Mouse (Mus musculus): Measurements from ENCODE around the gene Ormdl3. TPM values are rescaled to one million over a fixed set of nuclear protein-coding genes. Genes with fewer than 3 reads are reported as not detected.
"Not testable (repeated sequence)": the region's sequence is repeated elsewhere in the genome, so short reads cannot be mapped to it uniquely, and the experiment has no call there.

Gene Ormdl3
- polyA plus RNA-seq (2011; ENCODE audit: insufficient read length, low read depth, missing spikeins) = 47.7 and 51.9 TPM in 2 replicates

DNA sequence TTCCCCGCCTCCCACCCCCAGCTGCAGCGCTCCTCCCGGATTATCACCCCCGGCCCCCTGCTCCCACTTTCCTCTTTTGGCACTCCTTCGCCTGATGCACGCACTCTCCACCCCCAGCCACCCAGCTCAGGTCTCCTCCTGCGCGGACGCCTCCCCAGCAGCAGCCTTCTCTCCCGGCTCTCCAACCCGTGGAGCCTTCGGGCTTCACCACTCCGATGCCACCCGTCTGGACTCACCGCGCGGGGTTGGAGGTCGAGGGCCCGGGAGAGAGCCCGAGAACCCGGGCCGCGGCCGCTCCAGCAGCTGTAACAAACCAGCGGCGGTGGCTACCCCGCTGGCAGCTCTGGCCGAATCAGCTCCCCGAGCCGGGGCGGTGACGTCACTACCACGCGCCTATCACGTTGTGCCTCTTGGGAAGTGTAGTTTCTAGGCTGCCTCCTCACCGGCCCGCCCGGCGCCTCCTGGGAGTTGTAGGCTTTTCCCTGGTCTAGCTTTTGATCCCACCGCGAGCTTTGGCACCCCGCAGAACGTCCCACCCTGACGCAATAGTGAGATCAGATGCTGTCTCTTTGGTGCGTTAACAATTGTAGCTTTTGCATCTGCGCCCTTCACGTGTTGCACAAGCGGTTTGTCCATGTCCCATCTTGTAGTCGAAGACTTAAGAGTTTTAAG lies at the start of gene Ormdl3:
Ormdl3 (minus strand) TSS at position 477 of the 672 bp plus-strand sequence.
- peak within 1 kb of the TSS; percentile 86 for H3K4me3 ChIP-seq (ENCODE audit: insufficient read depth, low read length)
- peaks cover 19% of the 10 kb centered on the region for H3K4me1 ChIP-seq (ENCODE audit: control insufficient read depth, insufficient read depth, low read length)
- H3K27ac ChIP-seq (ENCODE audit: insufficient read depth, low read length) = peak within 1 kb of the TSS; percentile 39
- TF ChIP-seq CTCF (IDR thresholded peaks at IDR 0.05; ENCODE audit: borderline replicate concordance, insufficient read depth, low read length) (no peak), POLR2A (IDR thresholded peaks at IDR 0.05; ENCODE audit: low read depth, low read length) (peak; percentile 68)

DNA sequence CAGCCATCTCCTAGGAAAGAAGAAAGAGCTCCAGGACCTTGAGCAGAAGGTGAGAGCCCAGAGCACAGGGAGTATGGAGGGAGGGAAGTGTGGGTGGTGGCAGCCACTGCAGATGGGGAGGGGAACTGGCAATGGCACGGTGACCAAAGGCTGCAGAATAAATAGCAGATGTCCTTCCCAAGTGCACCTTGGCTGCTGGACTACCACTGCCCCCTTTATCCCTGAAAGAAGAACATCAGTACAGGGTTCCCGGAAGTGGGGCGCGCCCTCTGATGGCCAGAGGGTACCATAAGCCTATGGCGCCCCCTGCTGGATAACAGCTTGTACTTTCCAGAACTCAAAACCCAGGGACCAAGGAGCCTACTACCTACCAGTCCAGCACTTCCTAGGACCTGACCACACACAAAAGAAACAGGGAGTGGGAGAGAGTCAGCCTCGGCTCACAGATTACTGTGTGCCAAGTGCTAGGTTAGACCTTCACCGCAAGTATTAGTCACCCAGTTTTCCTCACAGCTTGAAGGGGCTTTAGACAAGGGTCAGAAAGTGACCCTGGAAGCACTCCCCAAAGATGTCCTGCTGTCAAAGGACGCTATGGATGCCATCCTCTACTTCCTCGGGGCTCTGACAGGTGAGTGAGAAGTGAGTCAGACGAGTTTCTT lies 48.3 kb upstream of the Ormdl3 start:
- H3K27ac ChIP-seq (ENCODE audit: insufficient read depth, low read length); H3K4me1 ChIP-seq (ENCODE audit: control insufficient read depth, insufficient read depth, low read length); H3K4me3 ChIP-seq (ENCODE audit: insufficient read depth, low read length): not testable (repeated sequence)

DNA sequence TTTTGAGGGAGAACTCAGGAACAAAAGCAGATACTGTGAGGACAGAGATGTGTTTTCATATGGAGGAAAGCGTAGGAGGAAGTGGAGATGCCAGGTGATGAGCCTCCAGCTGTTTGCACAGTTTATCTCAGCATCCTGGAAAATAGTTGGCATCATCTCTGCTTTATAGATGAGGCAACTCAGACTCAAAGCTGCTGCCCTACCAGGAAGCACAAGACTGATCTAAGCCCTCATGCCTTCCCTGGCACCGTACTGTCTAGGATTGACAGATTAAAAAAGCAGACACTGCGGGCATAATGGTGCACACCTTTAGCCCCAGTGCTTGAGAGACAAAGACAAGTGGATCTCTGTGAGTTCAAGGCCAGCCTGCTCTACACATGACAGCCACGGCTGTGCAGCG lies 43.5 kb upstream of the Ormdl3 start:
- no peak overlapping the region for H3K27ac ChIP-seq (ENCODE audit: insufficient read depth, low read length)
- TF ChIP-seq POLR2A (IDR thresholded peaks at IDR 0.05; ENCODE audit: low read depth, low read length) (no peak), CTCF (IDR thresholded peaks at IDR 0.05; ENCODE audit: borderline replicate concordance, insufficient read depth, low read length) (no peak)
- H3K4me1 ChIP-seq (ENCODE audit: control insufficient read depth, insufficient read depth, low read length) = no peaks in the 10 kb centered on the region
- no peak overlapping the region for H3K4me3 ChIP-seq (ENCODE audit: insufficient read depth, low read length)

DNA sequence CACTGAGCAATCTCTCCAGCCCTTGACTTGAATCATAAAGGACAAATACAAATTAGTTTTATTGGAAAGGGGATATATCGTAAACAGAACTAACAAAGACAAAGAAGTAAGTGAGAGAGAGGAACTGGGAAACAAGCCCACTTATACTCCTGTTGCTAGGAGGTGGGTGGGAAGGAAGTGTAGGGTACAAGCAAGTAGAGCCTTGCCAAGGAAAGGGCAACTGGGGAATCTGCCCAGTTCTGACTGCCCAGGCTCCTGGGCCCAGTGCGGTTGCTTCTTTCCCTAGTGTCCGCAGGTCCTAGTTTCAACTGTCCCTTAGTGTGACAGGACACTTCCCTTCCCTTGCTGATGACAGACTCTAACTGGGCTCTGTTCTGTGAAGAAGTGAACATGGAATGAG lies 41.5 kb upstream of the Ormdl3 start:
- no peak overlapping the region for H3K4me3 ChIP-seq (ENCODE audit: insufficient read depth, low read length)
- TF ChIP-seq POLR2A (IDR thresholded peaks at IDR 0.05; ENCODE audit: low read depth, low read length) (no peak), CTCF (IDR thresholded peaks at IDR 0.05; ENCODE audit: borderline replicate concordance, insufficient read depth, low read length) (no peak)
- H3K4me1 ChIP-seq (ENCODE audit: control insufficient read depth, insufficient read depth, low read length) = no peaks in the 10 kb centered on the region
- H3K27ac ChIP-seq (ENCODE audit: insufficient read depth, low read length) = no peak overlapping the region

DNA sequence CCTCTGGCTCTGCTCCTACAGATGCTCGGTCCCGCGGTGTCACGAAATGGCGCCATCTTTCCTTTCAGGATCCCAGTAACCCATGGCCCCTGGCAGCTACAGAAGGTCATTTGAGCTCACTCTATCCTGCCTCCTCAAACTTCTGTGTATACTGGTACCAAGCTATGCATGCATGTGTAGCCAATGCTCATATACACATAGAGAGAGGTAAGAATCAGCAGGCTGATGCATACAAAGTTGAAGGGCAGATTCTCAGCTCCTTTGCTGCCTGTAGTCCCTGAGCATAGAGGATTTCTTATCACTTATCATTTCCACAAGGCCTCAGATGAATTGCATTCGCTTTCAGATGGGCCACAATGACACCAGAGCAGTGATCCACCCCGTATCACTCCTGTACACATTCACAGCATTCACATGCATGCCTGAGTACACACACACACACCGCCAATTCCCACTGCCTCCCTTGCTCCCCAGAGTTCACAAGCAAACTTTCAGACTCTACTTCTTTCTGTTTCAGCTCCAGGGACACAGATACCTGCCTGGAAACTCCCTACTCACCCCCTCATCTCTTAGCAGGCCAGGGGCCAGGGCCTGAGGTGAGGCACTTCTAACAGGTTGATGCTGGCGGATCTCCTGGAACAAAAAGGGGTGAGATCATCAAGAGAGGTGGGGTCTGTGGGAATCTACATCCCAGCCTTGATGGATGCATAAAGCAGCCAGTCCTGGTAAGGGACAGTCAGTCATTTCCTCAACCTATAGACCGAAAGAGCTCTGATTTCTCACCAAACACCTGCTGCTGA lies 38.6 kb upstream of the Ormdl3 start, which contains the start of the genes Gm12355 and Gsdma3:
Gm12355 (minus strand) TSS at position 51 of the 800 bp plus-strand sequence.
Gsdma3 (plus strand) TSS at position 750 of the 800 bp plus-strand sequence.
- H3K4me1 ChIP-seq (ENCODE audit: control insufficient read depth, insufficient read depth, low read length) = no peaks in the 10 kb centered on the region
- no peak within 1 kb of the TSS for H3K4me3 ChIP-seq (ENCODE audit: insufficient read depth, low read length)
- H3K27ac ChIP-seq (ENCODE audit: insufficient read depth, low read length) = no peak within 1 kb of the TSS
- TF ChIP-seq CTCF (IDR thresholded peaks at IDR 0.05; ENCODE audit: borderline replicate concordance, insufficient read depth, low read length) (no peak), POLR2A (IDR thresholded peaks at IDR 0.05; ENCODE audit: low read depth, low read length) (no peak)

DNA sequence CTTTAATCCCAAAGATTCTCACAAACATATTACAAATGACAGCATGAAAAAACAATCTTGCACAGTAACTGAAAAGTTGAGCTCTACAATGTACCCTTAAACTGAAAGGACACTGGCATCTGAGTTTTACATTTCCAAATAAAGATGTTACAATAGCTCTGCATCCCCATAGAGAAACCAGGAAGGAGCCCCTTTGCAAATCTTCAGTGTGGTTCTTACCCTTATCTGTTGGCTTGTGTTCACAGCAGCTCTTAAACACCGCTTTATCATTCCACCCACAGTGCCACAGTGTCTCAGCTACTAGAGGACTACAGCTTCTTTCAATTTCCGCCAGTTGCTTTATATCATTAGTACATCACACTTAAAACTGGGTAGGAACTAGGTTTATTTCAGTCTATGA lies 37.2 kb upstream of the Ormdl3 start:
- not testable (repeated sequence) for H3K4me1 ChIP-seq (ENCODE audit: control insufficient read depth, insufficient read depth, low read length); H3K27ac ChIP-seq (ENCODE audit: insufficient read depth, low read length); H3K4me3 ChIP-seq (ENCODE audit: insufficient read depth, low read length)

DNA sequence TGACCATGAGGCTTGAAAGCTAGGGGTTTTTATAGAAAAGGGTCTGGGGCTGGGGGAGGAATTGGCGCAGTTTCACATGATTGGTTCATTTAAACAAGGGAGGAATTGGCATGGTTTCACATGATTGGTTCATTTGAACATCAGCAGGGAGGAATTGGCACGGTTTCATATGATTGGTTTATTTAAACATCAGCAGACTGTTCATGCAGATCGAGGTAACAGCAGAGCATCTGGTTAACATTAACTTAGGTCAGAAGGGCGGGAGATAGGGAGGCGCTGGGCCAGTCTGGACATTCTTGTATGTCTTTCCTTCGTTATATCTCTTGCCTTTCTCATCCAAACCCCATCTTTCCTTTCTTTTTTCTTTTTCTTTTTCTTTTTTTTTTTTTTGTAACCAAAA lies 36.8 kb upstream of the Ormdl3 start:
- not testable (repeated sequence) for H3K4me1 ChIP-seq (ENCODE audit: control insufficient read depth, insufficient read depth, low read length); H3K4me3 ChIP-seq (ENCODE audit: insufficient read depth, low read length); H3K27ac ChIP-seq (ENCODE audit: insufficient read depth, low read length)

DNA sequence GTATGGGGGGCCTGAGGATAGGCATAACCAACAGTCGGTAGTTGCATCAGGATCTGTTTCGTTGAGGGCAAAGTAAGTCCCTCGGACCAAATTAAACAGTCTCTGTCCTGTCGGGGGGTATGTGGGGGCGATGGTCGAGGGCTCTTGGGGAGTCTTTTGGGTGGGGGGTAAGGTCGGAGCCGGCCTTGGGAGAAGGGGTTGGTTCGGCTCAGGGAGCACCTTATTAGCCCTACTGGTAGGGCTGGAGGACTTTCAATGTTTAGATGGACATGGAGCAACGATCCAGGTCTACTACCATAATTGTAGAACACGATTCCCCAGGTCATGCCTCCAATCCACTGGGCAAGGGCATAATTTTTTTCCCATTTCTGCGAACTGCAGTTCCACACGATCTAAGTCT lies 33.6 kb upstream of the Ormdl3 start:
- H3K4me3 ChIP-seq (ENCODE audit: insufficient read depth, low read length) = no peak overlapping the region
- H3K4me1 ChIP-seq (ENCODE audit: control insufficient read depth, insufficient read depth, low read length) = no peaks in the 10 kb centered on the region
- no peak overlapping the region for H3K27ac ChIP-seq (ENCODE audit: insufficient read depth, low read length)
- TF ChIP-seq POLR2A (IDR thresholded peaks at IDR 0.05; ENCODE audit: low read depth, low read length) (no peak), CTCF (IDR thresholded peaks at IDR 0.05; ENCODE audit: borderline replicate concordance, insufficient read depth, low read length) (no peak)

DNA sequence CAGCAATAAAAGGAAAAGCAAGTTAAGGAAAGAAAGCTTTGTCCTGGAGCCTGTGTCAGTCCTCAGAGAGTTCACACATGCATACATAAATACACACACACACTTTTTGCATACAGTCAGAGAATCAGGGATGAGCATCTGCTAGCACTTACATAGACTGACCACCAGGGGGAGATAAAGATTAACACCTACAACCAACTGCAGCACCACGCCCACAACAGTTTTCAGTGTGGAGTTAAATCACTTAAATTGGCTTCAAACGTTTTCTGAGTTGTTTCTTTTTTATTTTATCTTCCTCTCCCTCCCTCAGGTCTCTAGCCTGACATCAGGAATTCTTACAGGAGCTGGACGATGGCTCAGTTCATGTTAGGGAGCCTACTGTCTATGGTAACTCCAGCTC lies 19.6 kb upstream of the Ormdl3 start:
- no peak for TF ChIP-seq CTCF (IDR thresholded peaks at IDR 0.05; ENCODE audit: borderline replicate concordance, insufficient read depth, low read length)
- no peak for TF ChIP-seq POLR2A (IDR thresholded peaks at IDR 0.05; ENCODE audit: low read depth, low read length)
- no peaks in the 10 kb centered on the region for H3K4me1 ChIP-seq (ENCODE audit: control insufficient read depth, insufficient read depth, low read length)
- no peak overlapping the region for H3K4me3 ChIP-seq (ENCODE audit: insufficient read depth, low read length)
- no peak overlapping the region for H3K27ac ChIP-seq (ENCODE audit: insufficient read depth, low read length)

DNA sequence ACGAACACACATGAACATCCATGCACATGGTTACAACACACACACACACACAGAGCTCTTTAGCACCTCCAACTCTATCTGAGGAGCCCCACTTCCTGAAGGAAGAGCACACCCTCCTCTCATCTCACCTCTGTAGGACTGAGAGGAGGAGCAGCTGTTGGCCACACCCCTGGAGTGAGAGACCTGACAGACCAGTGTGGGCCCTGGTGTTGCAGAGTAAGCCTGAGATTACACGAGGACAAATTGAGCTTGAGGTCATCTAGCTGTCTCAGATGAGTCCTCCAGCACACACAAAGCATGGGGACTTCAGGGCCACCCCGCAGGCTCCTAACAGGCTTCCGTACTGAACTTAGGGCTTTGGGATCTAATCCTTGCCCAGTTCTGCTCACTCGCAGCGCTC lies 17.7 kb upstream of the Ormdl3 start:
- H3K27ac ChIP-seq (ENCODE audit: insufficient read depth, low read length); H3K4me1 ChIP-seq (ENCODE audit: control insufficient read depth, insufficient read depth, low read length); H3K4me3 ChIP-seq (ENCODE audit: insufficient read depth, low read length): not testable (repeated sequence)

Measured in embryonic fibroblast, embryonic 13.5 days (primary cell).